14 mouse cellular contexts compared by ENCODE assay signal in genomic region chr8:45380598-45380997, GRCm38 (mm10). TPM values are rescaled to one million over a fixed set of nuclear protein-coding genes. Genes with fewer than 3 reads are reported as not detected.
DNase-seq lines count a peak whose midpoint lies in the region; ATAC-seq lines count a peak whose summit lies in the region.
"Had no signal": no experiment of that assay in that cellular context is flagged by ENCODE, and none has a peak within 500 bp of the region (broad histone marks: within the 10 kb centered on the region; RNA-seq: fewer than 3 reads in every experiment).

No protein-coding gene starts in this region.

- H3K4me3 ChIP-seq in hindbrain, embryonic 10.5 days: peak overlapping the region; percentile 61
- H3K4me3 ChIP-seq in hindbrain, embryonic 12.5 days: no peak overlapping the region
- no peak overlapping the region for H3K4me3 ChIP-seq in forebrain, embryonic 14.5 days (ENCODE audit: low read depth, low read length)
- peak overlapping the region; percentile 46; the same call in 1 of the 2 replicates for H3K4me3 ChIP-seq in midbrain, embryonic 15.5 days
- H3K4me3 ChIP-seq: myocyte had no signal

- H3K36me3 ChIP-seq in hindbrain, embryonic 10.5 days: no peaks in the 10 kb centered on the region
- H3K36me3 ChIP-seq in hindbrain, embryonic 12.5 days: no peaks in the 10 kb centered on the region
- H3K36me3 ChIP-seq in forebrain, embryonic 14.5 days (ENCODE audit: control insufficient read depth, insufficient read depth, low read length): no peaks in the 10 kb centered on the region
- no peaks in the 10 kb centered on the region for H3K36me3 ChIP-seq in midbrain, embryonic 15.5 days (replicated peaks)
- H3K36me3 ChIP-seq: stomach, embryonic 15.5 days had no signal

- H3K9ac ChIP-seq in hindbrain, embryonic 12.5 days: no peak overlapping the region
- no peak overlapping the region for H3K9ac ChIP-seq in forebrain, embryonic 14.5 days (ENCODE audit: low read length)
- no peak overlapping the region for H3K9ac ChIP-seq in midbrain, embryonic 15.5 days
- H3K9ac ChIP-seq: stomach, embryonic 15.5 days had no signal

- no peaks in the 10 kb centered on the region for H3K9me3 ChIP-seq in hindbrain, embryonic 10.5 days
- no peaks in the 10 kb centered on the region for H3K9me3 ChIP-seq in hindbrain, embryonic 12.5 days (replicated peaks)
- no peaks in the 10 kb centered on the region for H3K9me3 ChIP-seq in forebrain, embryonic 14.5 days (replicated peaks; ENCODE audit: control insufficient read depth, low read length)
- H3K9me3 ChIP-seq in midbrain, embryonic 15.5 days: no peaks in the 10 kb centered on the region
- H3K9me3 ChIP-seq: stomach, embryonic 15.5 days had no signal

- no peak for ATAC-seq in hindbrain, embryonic 12.5 days (ENCODE audit: low FRiP score)
- ATAC-seq in forebrain, embryonic 14.5 days: no peak
- ATAC-seq in midbrain, embryonic 15.5 days (replicated peaks): no peak
- no peak for ATAC-seq in granulocyte monocyte progenitor cell, adult 5-6 weeks (replicated peaks; ENCODE audit: poor library complexity, severe bottlenecking)

- no peak overlapping the region for H3K4me2 ChIP-seq in hindbrain, embryonic 12.5 days (replicated peaks)
- H3K4me2 ChIP-seq in forebrain, embryonic 14.5 days (ENCODE audit: low read length): peak overlapping the region; percentile 76; the same call in 1 of the 2 replicates
- H3K4me2 ChIP-seq in midbrain, embryonic 15.5 days: peak overlapping the region; percentile 92; the same call in 1 of the 2 replicates

- H3K27ac ChIP-seq in hindbrain, embryonic 10.5 days: no peak overlapping the region
- H3K27ac ChIP-seq in hindbrain, embryonic 12.5 days: no peak overlapping the region
- no peak overlapping the region for H3K27ac ChIP-seq in forebrain, embryonic 14.5 days (ENCODE audit: low read depth, low read length)
- no peak overlapping the region for H3K27ac ChIP-seq in midbrain, embryonic 15.5 days
- H3K27ac ChIP-seq: stomach, embryonic 15.5 days had no signal

- H3K27me3 ChIP-seq in hindbrain, embryonic 10.5 days (ENCODE audit: insufficient read depth, poor library complexity, severe bottlenecking): peaks cover 23% of the 10 kb centered on the region
- H3K27me3 ChIP-seq in hindbrain, embryonic 12.5 days: peaks cover 10% of the 10 kb centered on the region
- H3K27me3 ChIP-seq in forebrain, embryonic 14.5 days (replicated peaks; ENCODE audit: control insufficient read depth, insufficient read depth, low read length): 0 out of 2 replicates have a peak, but pooled peaks cover 3% of the 10 kb centered on the region
- H3K27me3 ChIP-seq in midbrain, embryonic 15.5 days (replicated peaks): no peaks in the 10 kb centered on the region

- H3K4me1 ChIP-seq in hindbrain, embryonic 10.5 days (replicated peaks): peaks cover 20% of the 10 kb centered on the region
- peaks cover 15% of the 10 kb centered on the region for H3K4me1 ChIP-seq in hindbrain, embryonic 12.5 days
- H3K4me1 ChIP-seq in forebrain, embryonic 14.5 days (ENCODE audit: control insufficient read depth, insufficient read depth, low read length): peaks cover 10% of the 10 kb centered on the region
- H3K4me1 ChIP-seq in midbrain, embryonic 15.5 days: peaks cover 14% of the 10 kb centered on the region

- intact Hi-C loops in left cerebral cortex, postnatal 4 days (cut with DNase I): no loop called here

- DNase-seq in hindbrain, embryonic 10.5 days (ENCODE audit: low spot score): no peak
- DNase-seq in ZHBTc4 (ENCODE audit: low read depth, low spot score): peak; percentile 36
- no peak for DNase-seq in forebrain, embryonic 14.5 days (ENCODE audit: low spot score)
- no peak for DNase-seq in left cerebral cortex, postnatal 4 days
- no peak for DNase-seq in T-cell, adult 2 months (ENCODE audit: low spot score)
- DNase-seq: cerebellum, postnatal 36 days; heart, adult 11 months; kidney, postnatal 10 days; lung, postnatal 14 days had no signal

- WGBS in hindbrain, embryonic 10.5 days: 10% methylated on average over 4 of the region's 4 CpGs
- WGBS in hindbrain, embryonic 12.5 days: 13% methylated on average over 4 of the region's 4 CpGs
- 7% methylated on average over 4 of the region's 4 CpGs for WGBS in forebrain, embryonic 14.5 days
- 17% methylated on average over 4 of the region's 4 CpGs for WGBS in midbrain, embryonic 15.5 days

RNA-seq across cellular contexts. Expression of gene Fam149a, which starts 1.5 kb away (rescaled TPM):
- polyA plus RNA-seq in hindbrain, embryonic 10.5 days (2016; fragmentation: Nextera tagmentation; extraction: Ambion mirVana): 9.1 and 9.6 TPM in 2 replicates
- 10.4 and 11.9 TPM in 2 replicates for polyA plus RNA-seq in hindbrain, embryonic 12.5 days (2016; fragmentation: Nextera tagmentation; extraction: Ambion mirVana)
- polyA plus RNA-seq in forebrain, embryonic 14.5 days (2014; fragmentation: Nextera tagmentation; extraction: Ambion mirVana): 4.0 and 5.4 TPM in 2 replicates
- polyA plus RNA-seq in midbrain, embryonic 15.5 days (2015; fragmentation: Nextera tagmentation; extraction: Ambion mirVana): 9.9 and 11.4 TPM in 2 replicates
- total RNA-seq in granulocyte monocyte progenitor cell, adult 5-6 weeks (2014; fragmentation: Nextera tagmentation): 0.13 TPM in 1 of 2 replicates, not detected in the other
- 0.13 TPM in 1 of 2 replicates, not detected in the other for total RNA-seq in granulocyte monocyte progenitor cell, adult 5-6 weeks (2017)
- total RNA-seq in left cerebral cortex, postnatal 4 days (2021): 10 to 100 TPM; 21.0 to 22.6 TPM

RNA-seq across cellular contexts. Expression of gene Tlr3, which starts 30.3 kb away (rescaled TPM):
- 0.67 and 0.77 TPM in 2 replicates for polyA plus RNA-seq in hindbrain, embryonic 10.5 days (2016; fragmentation: Nextera tagmentation; extraction: Ambion mirVana)
- polyA plus RNA-seq in hindbrain, embryonic 12.5 days (2016; fragmentation: Nextera tagmentation; extraction: Ambion mirVana): 1.1 and 1.4 TPM in 2 replicates
- 1.4 and 1.6 TPM in 2 replicates for polyA plus RNA-seq in forebrain, embryonic 14.5 days (2014; fragmentation: Nextera tagmentation; extraction: Ambion mirVana)
- 1.1 and 1.3 TPM in 2 replicates for polyA plus RNA-seq in midbrain, embryonic 15.5 days (2015; fragmentation: Nextera tagmentation; extraction: Ambion mirVana)
- 1.9 and 6.2 TPM in 2 replicates for total RNA-seq in granulocyte monocyte progenitor cell, adult 5-6 weeks (2014; fragmentation: Nextera tagmentation)
- total RNA-seq in granulocyte monocyte progenitor cell, adult 5-6 weeks (2017): not detected in 2 replicates
- total RNA-seq in left cerebral cortex, postnatal 4 days (2021): 1 to 10 TPM; 2.0 to 3.1 TPM

RNA-seq across cellular contexts. Expression of gene Cyp4v3, which starts 47.6 kb away (rescaled TPM):
- polyA plus RNA-seq in hindbrain, embryonic 10.5 days (2016; fragmentation: Nextera tagmentation; extraction: Ambion mirVana): 0.41 and 0.45 TPM in 2 replicates
- polyA plus RNA-seq in hindbrain, embryonic 12.5 days (2016; fragmentation: Nextera tagmentation; extraction: Ambion mirVana): 1.2 and 1.4 TPM in 2 replicates
- 0.70 and 1.1 TPM in 2 replicates for polyA plus RNA-seq in forebrain, embryonic 14.5 days (2014; fragmentation: Nextera tagmentation; extraction: Ambion mirVana)
- polyA plus RNA-seq in midbrain, embryonic 15.5 days (2015; fragmentation: Nextera tagmentation; extraction: Ambion mirVana): 1.3 and 1.8 TPM in 2 replicates
- 7.0 and 7.8 TPM in 2 replicates for total RNA-seq in granulocyte monocyte progenitor cell, adult 5-6 weeks (2014; fragmentation: Nextera tagmentation)
- total RNA-seq in granulocyte monocyte progenitor cell, adult 5-6 weeks (2017): 10.3 and 12.5 TPM in 2 replicates
- total RNA-seq in left cerebral cortex, postnatal 4 days (2021): 1 to 10 TPM; 2.7 to 3.0 TPM

Comparison
In these comparisons a context has a peak if more than half of its experiments do, and no peak if none do; other contexts are left out.
1. H3K4me3 ChIP-seq: peak in hindbrain, embryonic 10.5 days (single experiment) and midbrain, embryonic 15.5 days (single experiment); none in hindbrain, embryonic 12.5 days (single experiment) and forebrain, embryonic 14.5 days (single experiment).